Mouse (Mus musculus): ENCODE data around the gene Card11. TPM values are rescaled to one million over a fixed set of nuclear protein-coding genes. Genes with fewer than 3 reads are reported as not detected.

The Card11 gene
- 0.87 and 1.4 TPM in 2 replicates for polyA plus RNA-seq (2015; fragmentation: Nextera tagmentation; extraction: Ambion mirVana)

- no peak within 1 kb of the TSS for H3K27ac ChIP-seq (ENCODE audit: low read length)
- no peaks in the 10 kb centered on the region for H3K9me3 ChIP-seq (replicated peaks; ENCODE audit: control insufficient read depth, low read length)
- H3K36me3 ChIP-seq (ENCODE audit: control insufficient read depth, insufficient read depth), result no peaks in the 10 kb centered on the region
- no peak within 1 kb of the TSS for H3K9ac ChIP-seq (ENCODE audit: low read length)
- H3K27me3 ChIP-seq (ENCODE audit: control insufficient read depth, insufficient read depth, low read length), result no peaks in the 10 kb centered on the region
- no peaks in the 10 kb centered on the region for H3K4me1 ChIP-seq (ENCODE audit: control insufficient read depth, insufficient read depth, low read length)
- peak within 1 kb of the TSS; percentile 44 for H3K4me2 ChIP-seq (ENCODE audit: low read depth, low read length)
- WGBS, result 61% methylated on average over 10 of the region's 10 CpGs
- peak within 1 kb of the TSS; percentile 24; the same call in 1 of the 2 replicates for H3K4me3 ChIP-seq (ENCODE audit: low read length)
- ATAC-seq (replicated peaks; ENCODE audit: extremely low read depth, insufficient read depth, low FRiP score), result 0 out of 2 replicates have a peak, but pooled peaks have one; percentile 28
Observed at GRCm38 (mm10) chr5:141000349-141000748, at the start of gene Card11. TSS of gene Card11 (minus strand) at chr5:141000582.

GRCm38 (mm10) chr5:141047651-141048218, 47.4 kb upstream of the Card11 start:
- no peak overlapping the region for H3K4me3 ChIP-seq (ENCODE audit: low read length)
- H3K4me2 ChIP-seq (ENCODE audit: low read depth, low read length), result no peak overlapping the region
- no peaks in the 10 kb centered on the region for H3K27me3 ChIP-seq (ENCODE audit: control insufficient read depth, insufficient read depth, low read length)
- WGBS, result 82% methylated on average over 13 of the region's 13 CpGs
- no peaks in the 10 kb centered on the region for H3K36me3 ChIP-seq (ENCODE audit: control insufficient read depth, insufficient read depth)
- H3K4me1 ChIP-seq (ENCODE audit: control insufficient read depth, insufficient read depth, low read length), result no peaks in the 10 kb centered on the region
- no peak overlapping the region for H3K27ac ChIP-seq (ENCODE audit: low read length)
- ATAC-seq (replicated peaks; ENCODE audit: extremely low read depth, insufficient read depth, low FRiP score), result no peak
- peaks cover 12% of the 10 kb centered on the region for H3K9me3 ChIP-seq (replicated peaks; ENCODE audit: control insufficient read depth, low read length)
- no peak overlapping the region for H3K9ac ChIP-seq (ENCODE audit: low read length)

- WGBS, result 69% methylated on average over 9 of the region's 9 CpGs
- no peaks in the 10 kb centered on the region for H3K27me3 ChIP-seq (ENCODE audit: control insufficient read depth, insufficient read depth, low read length)
- H3K4me1 ChIP-seq (ENCODE audit: control insufficient read depth, insufficient read depth, low read length), result no peaks in the 10 kb centered on the region
- no peak for ATAC-seq (replicated peaks; ENCODE audit: extremely low read depth, insufficient read depth, low FRiP score)
- H3K4me3 ChIP-seq (ENCODE audit: low read length), result no peak overlapping the region
- H3K9me3 ChIP-seq (replicated peaks; ENCODE audit: control insufficient read depth, low read length), result no peaks in the 10 kb centered on the region
- H3K36me3 ChIP-seq (ENCODE audit: control insufficient read depth, insufficient read depth), result no peaks in the 10 kb centered on the region
- H3K4me2 ChIP-seq (ENCODE audit: low read depth, low read length), result no peak overlapping the region
- H3K27ac ChIP-seq (ENCODE audit: low read length), result no peak overlapping the region
- H3K9ac ChIP-seq (ENCODE audit: low read length), result no peak overlapping the region
Observed at GRCm38 (mm10) chr5:141044976-141045375, 44.6 kb upstream of the Card11 start.

GRCm38 (mm10) chr5:141043654-141044447, 43.5 kb upstream of the Card11 start:
- WGBS, result 50% methylated on average over 19 of the region's 19 CpGs
- no peaks in the 10 kb centered on the region for H3K36me3 ChIP-seq (ENCODE audit: control insufficient read depth, insufficient read depth)
- peak overlapping the region; percentile 16; the same call in 1 of the 2 replicates for H3K4me3 ChIP-seq (ENCODE audit: low read length)
- no peaks in the 10 kb centered on the region for H3K27me3 ChIP-seq (ENCODE audit: control insufficient read depth, insufficient read depth, low read length)
- peak overlapping the region; percentile 20; the same call in 1 of the 2 replicates for H3K9ac ChIP-seq (ENCODE audit: low read length)
- no peaks in the 10 kb centered on the region for H3K4me1 ChIP-seq (ENCODE audit: control insufficient read depth, insufficient read depth, low read length)
- peak overlapping the region; percentile 48; the same call in 1 of the 2 replicates for H3K27ac ChIP-seq (ENCODE audit: low read length)
- H3K4me2 ChIP-seq (ENCODE audit: low read depth, low read length), result peak overlapping the region; percentile 49
- 0 out of 2 replicates have a peak, but pooled peaks have one; percentile 45 for ATAC-seq (replicated peaks; ENCODE audit: extremely low read depth, insufficient read depth, low FRiP score)
- no peaks in the 10 kb centered on the region for H3K9me3 ChIP-seq (replicated peaks; ENCODE audit: control insufficient read depth, low read length)

- no peak overlapping the region for H3K27ac ChIP-seq (ENCODE audit: low read length)
- H3K9ac ChIP-seq (ENCODE audit: low read length), result no peak overlapping the region
- no peaks in the 10 kb centered on the region for H3K9me3 ChIP-seq (replicated peaks; ENCODE audit: control insufficient read depth, low read length)
- no peaks in the 10 kb centered on the region for H3K27me3 ChIP-seq (ENCODE audit: control insufficient read depth, insufficient read depth, low read length)
- no peaks in the 10 kb centered on the region for H3K4me1 ChIP-seq (ENCODE audit: control insufficient read depth, insufficient read depth, low read length)
- H3K4me3 ChIP-seq (ENCODE audit: low read length), result no peak overlapping the region
- no peaks in the 10 kb centered on the region for H3K36me3 ChIP-seq (ENCODE audit: control insufficient read depth, insufficient read depth)
- ATAC-seq (replicated peaks; ENCODE audit: extremely low read depth, insufficient read depth, low FRiP score), result no peak
- 80% methylated on average over 4 of the region's 4 CpGs for WGBS
- H3K4me2 ChIP-seq (ENCODE audit: low read depth, low read length), result no peak overlapping the region
Observed at GRCm38 (mm10) chr5:141042406-141042805, 42.0 kb upstream of the Card11 start.

GRCm38 (mm10) chr5:141040846-141041245, 40.5 kb upstream of the Card11 start:
- 70% methylated on average over 9 of the region's 9 CpGs for WGBS
- ATAC-seq (replicated peaks; ENCODE audit: extremely low read depth, insufficient read depth, low FRiP score), result no peak
- Histone ChIP-seq H3K9me3 (replicated peaks; ENCODE audit: control insufficient read depth, low read length) (no peaks in the 10 kb centered on the region), H3K4me3 (ENCODE audit: low read length) (no peak overlapping the region), H3K36me3 (ENCODE audit: control insufficient read depth, insufficient read depth) (no peaks in the 10 kb centered on the region), H3K4me1 (ENCODE audit: control insufficient read depth, insufficient read depth, low read length) (no peaks in the 10 kb centered on the region), H3K9ac (ENCODE audit: low read length) (no peak overlapping the region), H3K4me2 (ENCODE audit: low read depth, low read length) (no peak overlapping the region), H3K27ac (ENCODE audit: low read length) (no peak overlapping the region), H3K27me3 (ENCODE audit: control insufficient read depth, insufficient read depth, low read length) (no peaks in the 10 kb centered on the region)

GRCm38 (mm10) chr5:141038342-141038741, 38.0 kb upstream of the Card11 start:
- WGBS, result 52% methylated on average over 1 of the region's 1 CpGs
- no peak overlapping the region for H3K9ac ChIP-seq (ENCODE audit: low read length)
- no peaks in the 10 kb centered on the region for H3K27me3 ChIP-seq (ENCODE audit: control insufficient read depth, insufficient read depth, low read length)
- no peak overlapping the region for H3K4me2 ChIP-seq (ENCODE audit: low read depth, low read length)
- no peak overlapping the region for H3K4me3 ChIP-seq (ENCODE audit: low read length)
- no peak for ATAC-seq (replicated peaks; ENCODE audit: extremely low read depth, insufficient read depth, low FRiP score)
- no peaks in the 10 kb centered on the region for H3K36me3 ChIP-seq (ENCODE audit: control insufficient read depth, insufficient read depth)
- H3K4me1 ChIP-seq (ENCODE audit: control insufficient read depth, insufficient read depth, low read length), result no peaks in the 10 kb centered on the region
- no peak overlapping the region for H3K27ac ChIP-seq (ENCODE audit: low read length)
- no peaks in the 10 kb centered on the region for H3K9me3 ChIP-seq (replicated peaks; ENCODE audit: control insufficient read depth, low read length)

GRCm38 (mm10) chr5:141035346-141035745, 35.0 kb upstream of the Card11 start:
- no peak overlapping the region for H3K4me3 ChIP-seq (ENCODE audit: low read length)
- no peaks in the 10 kb centered on the region; the same call in 1 of the 2 replicates for H3K9me3 ChIP-seq (replicated peaks; ENCODE audit: control insufficient read depth, low read length)
- no peak overlapping the region for H3K9ac ChIP-seq (ENCODE audit: low read length)
- no peaks in the 10 kb centered on the region for H3K27me3 ChIP-seq (ENCODE audit: control insufficient read depth, insufficient read depth, low read length)
- no peaks in the 10 kb centered on the region for H3K4me1 ChIP-seq (ENCODE audit: control insufficient read depth, insufficient read depth, low read length)
- no peak overlapping the region for H3K4me2 ChIP-seq (ENCODE audit: low read depth, low read length)
- no peak for ATAC-seq (replicated peaks; ENCODE audit: extremely low read depth, insufficient read depth, low FRiP score)
- no peaks in the 10 kb centered on the region for H3K36me3 ChIP-seq (ENCODE audit: control insufficient read depth, insufficient read depth)
- 89% methylated on average over 6 of the region's 6 CpGs for WGBS
- no peak overlapping the region for H3K27ac ChIP-seq (ENCODE audit: low read length)

GRCm38 (mm10) chr5:141034301-141034700, 33.9 kb upstream of the Card11 start:
- no peak overlapping the region for H3K4me3 ChIP-seq (ENCODE audit: low read length)
- WGBS, result 63% methylated on average over 3 of the region's 3 CpGs
- H3K9me3 ChIP-seq (replicated peaks; ENCODE audit: control insufficient read depth, low read length), result no peaks in the 10 kb centered on the region; the same call in 1 of the 2 replicates
- H3K9ac ChIP-seq (ENCODE audit: low read length), result no peak overlapping the region
- no peaks in the 10 kb centered on the region for H3K27me3 ChIP-seq (ENCODE audit: control insufficient read depth, insufficient read depth, low read length)
- H3K4me2 ChIP-seq (ENCODE audit: low read depth, low read length), result no peak overlapping the region
- H3K4me1 ChIP-seq (ENCODE audit: control insufficient read depth, insufficient read depth, low read length), result no peaks in the 10 kb centered on the region
- H3K27ac ChIP-seq (ENCODE audit: low read length), result no peak overlapping the region
- no peak for ATAC-seq (replicated peaks; ENCODE audit: extremely low read depth, insufficient read depth, low FRiP score)
- no peaks in the 10 kb centered on the region for H3K36me3 ChIP-seq (ENCODE audit: control insufficient read depth, insufficient read depth)
